26 mouse cellular contexts compared by ENCODE assay signal in the genomic region with DNA sequence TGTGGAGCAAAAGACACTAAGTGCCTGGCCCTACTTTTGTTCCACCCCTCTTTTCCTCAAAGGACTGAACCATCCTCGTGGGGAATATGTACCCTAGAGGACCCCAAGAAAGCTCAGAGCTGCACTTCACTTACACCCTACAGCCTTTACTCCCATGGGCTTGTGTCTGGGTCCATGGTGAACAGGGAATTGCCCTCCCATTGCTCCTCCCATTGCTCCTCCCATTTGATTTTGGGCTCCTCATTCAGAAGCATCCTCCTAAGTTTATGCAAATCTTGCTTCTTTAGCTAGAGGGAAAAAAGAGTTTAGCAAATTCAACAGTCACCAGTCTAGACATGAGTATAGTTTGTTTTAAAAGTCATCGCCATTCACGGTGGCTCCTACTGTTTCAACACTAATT.
DNase-seq lines count a peak whose midpoint lies in the region; ATAC-seq and TF ChIP-seq lines count a peak whose summit lies in the region.
"Had no signal": no experiment of that assay in that cellular context is flagged by ENCODE, and none has a peak within 500 bp of the region (broad histone marks: within the 10 kb centered on the region; RNA-seq: fewer than 3 reads in every experiment).

No protein-coding gene starts in this region.

- H3K36me3 ChIP-seq in lung, embryonic 14.5 days (ENCODE audit: insufficient read depth) = no peaks in the 10 kb centered on the region
- H3K36me3 ChIP-seq in ES-Bruce4 (ENCODE audit: control insufficient read depth, insufficient read depth, low read length, poor library complexity, severe bottlenecking) = no peaks in the 10 kb centered on the region
- H3K36me3 ChIP-seq in heart, adult 2 months (ENCODE audit: control insufficient read depth, insufficient read depth, low read length) = no peaks in the 10 kb centered on the region
- H3K36me3 ChIP-seq: forebrain, embryonic 12.5 days; forebrain, embryonic 15.5 days; heart, embryonic 12.5 days; heart, embryonic 15.5 days; hindbrain, embryonic 10.5 days; hindbrain, embryonic 13.5 days had no signal

- ATAC-seq in lung, embryonic 14.5 days (ENCODE audit: insufficient read depth) = no peak
- ATAC-seq: CD4-positive, CD25-positive, alpha-beta regulatory T cell, adult 4 months; forebrain, embryonic 15.5 days; hindbrain, embryonic 16.5 days; inflammation-experienced regulatory T-cells, adult 6 months; intestine, embryonic 16.5 days had no signal

- TF ChIP-seq EP300 in ES-Bruce4 (IDR thresholded peaks at IDR 0.05; ENCODE audit: insufficient read depth, low read depth, low read length) = no peak
- TF ChIP-seq EP300 in heart, adult 2 months (IDR thresholded peaks at IDR 0.05; ENCODE audit: insufficient read depth, low read depth, low read length) = no peak

- H3K27ac ChIP-seq in lung, embryonic 14.5 days (ENCODE audit: low read depth) = no peak overlapping the region
- H3K27ac ChIP-seq in ES-Bruce4 (ENCODE audit: insufficient read depth, low read length) = 0 out of 2 replicates have a peak overlapping the region, but pooled peaks have one; percentile 3
- no peak overlapping the region for H3K27ac ChIP-seq in heart, adult 2 months
- H3K27ac ChIP-seq: forebrain, embryonic 15.5 days; gastrocnemius, adult 2 months; heart, embryonic 15.5 days; hindbrain, embryonic 13.5 days had no signal

- no peak for TF ChIP-seq POLR2A in ES-Bruce4 (IDR thresholded peaks at IDR 0.05; ENCODE audit: insufficient read depth, low read length)
- TF ChIP-seq POLR2A in heart, adult 2 months (IDR thresholded peaks at IDR 0.05; ENCODE audit: insufficient read depth, low read depth, low read length) = no peak

- no peaks in the 10 kb centered on the region for H3K9me3 ChIP-seq in lung, embryonic 14.5 days (ENCODE audit: low read depth, low read length)
- no peaks in the 10 kb centered on the region for H3K9me3 ChIP-seq in ES-Bruce4 (replicated peaks; ENCODE audit: control insufficient read depth, insufficient read depth, low read length, poor library complexity, severe bottlenecking)
- H3K9me3 ChIP-seq: forebrain, embryonic 12.5 days; forebrain, embryonic 15.5 days; heart, embryonic 12.5 days; heart, embryonic 15.5 days; hindbrain, embryonic 10.5 days; hindbrain, embryonic 13.5 days had no signal

- H3K9ac ChIP-seq in lung, embryonic 14.5 days = no peak overlapping the region
- no peak overlapping the region for H3K9ac ChIP-seq in ES-Bruce4 (ENCODE audit: low read depth, poor library complexity, severe bottlenecking)
- H3K9ac ChIP-seq in heart, adult 2 months (ENCODE audit: low read depth, low read length) = no peak overlapping the region
- H3K9ac ChIP-seq: forebrain, embryonic 12.5 days; forebrain, embryonic 15.5 days; heart, embryonic 12.5 days; heart, embryonic 15.5 days; hindbrain, embryonic 13.5 days had no signal

- no peak for TF ChIP-seq CTCF in lung, embryonic 14.5 days (IDR thresholded peaks at IDR 0.05; ENCODE audit: low read depth)
- TF ChIP-seq CTCF in ES-Bruce4 (IDR thresholded peaks at IDR 0.05; ENCODE audit: low read depth, low read length) = no peak
- TF ChIP-seq CTCF in heart, adult 2 months (IDR thresholded peaks at IDR 0.05) = no peak

- H3K4me3 ChIP-seq in lung, embryonic 14.5 days (ENCODE audit: low read depth, low read length) = no peak overlapping the region
- no peak overlapping the region for H3K4me3 ChIP-seq in ES-Bruce4 (ENCODE audit: low read depth, low read length)
- H3K4me3 ChIP-seq in heart, adult 2 months = no peak overlapping the region
- H3K4me3 ChIP-seq: forebrain, embryonic 12.5 days; forebrain, embryonic 15.5 days; gastrocnemius, adult 2 months; heart, embryonic 12.5 days; heart, embryonic 15.5 days; hindbrain, embryonic 10.5 days; hindbrain, embryonic 13.5 days had no signal

- intact Hi-C loops in heart, adult 2 months (cut with DNase I) = no loop called here

- H3K4me1 ChIP-seq in lung, embryonic 14.5 days (ENCODE audit: insufficient read depth) = 0 out of 2 replicates have a peak, but pooled peaks cover 2% of the 10 kb centered on the region
- H3K4me1 ChIP-seq in ES-Bruce4 (ENCODE audit: control insufficient read depth, insufficient read depth, low read length) = peaks cover 6% of the 10 kb centered on the region
- no peaks in the 10 kb centered on the region for H3K4me1 ChIP-seq in heart, adult 2 months (ENCODE audit: control insufficient read depth, insufficient read depth, low read length)
- H3K4me1 ChIP-seq: forebrain, embryonic 15.5 days; heart, embryonic 12.5 days; heart, embryonic 15.5 days had no signal

- no peaks in the 10 kb centered on the region for H3K79me2 ChIP-seq in heart, adult 2 months (replicated peaks; ENCODE audit: control insufficient read depth, insufficient read depth, low read length)

- no peak overlapping the region for H3K4me2 ChIP-seq in lung, embryonic 14.5 days
- H3K4me2 ChIP-seq: forebrain, embryonic 12.5 days; forebrain, embryonic 15.5 days; heart, embryonic 12.5 days; heart, embryonic 15.5 days; hindbrain, embryonic 13.5 days had no signal

- DNase-seq in lung, embryonic 14.5 days = peak; percentile 5
- no peak for DNase-seq in lung, postnatal 36 days
- DNase-seq in ES-CJ7 (ENCODE audit: low read depth, low spot score) (peak; percentile 80), ZHBTc4 (ENCODE audit: low read depth, low spot score) (peak; percentile 84)
- no peak for DNase-seq in heart, adult 2 months
- DNase-seq: adrenal gland, postnatal 10 days; adrenal gland, postnatal 36 days; cerebellum, adult 18-20 months; cerebellum, adult 9-10 months; cerebellum, postnatal 14 days; gastrocnemius, adult 2 months; gastrocnemius, postnatal 14 days; heart, adult 11 months; heart, postnatal 10 days; heart, postnatal 36 days had no signal

- no peaks in the 10 kb centered on the region for H3K27me3 ChIP-seq in lung, embryonic 14.5 days (ENCODE audit: insufficient read depth, low read length)
- H3K27me3 ChIP-seq in ES-Bruce4 (ENCODE audit: control insufficient read depth, insufficient read depth, low read length, poor library complexity, severe bottlenecking) = no peaks in the 10 kb centered on the region
- no peaks in the 10 kb centered on the region for H3K27me3 ChIP-seq in heart, adult 2 months (ENCODE audit: control insufficient read depth, insufficient read depth, low read length)
- H3K27me3 ChIP-seq: forebrain, embryonic 12.5 days; forebrain, embryonic 15.5 days; heart, embryonic 12.5 days; heart, embryonic 15.5 days; hindbrain, embryonic 13.5 days had no signal

- 65% methylated on average over 3 of the region's 3 CpGs for WGBS in lung, embryonic 14.5 days
- WGBS in heart, adult 2 months = 72% methylated on average over 3 of the region's 3 CpGs

Comparison
In these comparisons a context has a peak if more than half of its experiments do, and no peak if none do; other contexts are left out.
1. DNase-seq: peak in lung, embryonic 14.5 days (single experiment), ES-CJ7 (single experiment) and ZHBTc4 (single experiment); none in lung, postnatal 36 days (single experiment) and heart, adult 2 months (0 of 2).